ENCODE assay signal across 8 mouse cellular contexts in the genomic region with DNA sequence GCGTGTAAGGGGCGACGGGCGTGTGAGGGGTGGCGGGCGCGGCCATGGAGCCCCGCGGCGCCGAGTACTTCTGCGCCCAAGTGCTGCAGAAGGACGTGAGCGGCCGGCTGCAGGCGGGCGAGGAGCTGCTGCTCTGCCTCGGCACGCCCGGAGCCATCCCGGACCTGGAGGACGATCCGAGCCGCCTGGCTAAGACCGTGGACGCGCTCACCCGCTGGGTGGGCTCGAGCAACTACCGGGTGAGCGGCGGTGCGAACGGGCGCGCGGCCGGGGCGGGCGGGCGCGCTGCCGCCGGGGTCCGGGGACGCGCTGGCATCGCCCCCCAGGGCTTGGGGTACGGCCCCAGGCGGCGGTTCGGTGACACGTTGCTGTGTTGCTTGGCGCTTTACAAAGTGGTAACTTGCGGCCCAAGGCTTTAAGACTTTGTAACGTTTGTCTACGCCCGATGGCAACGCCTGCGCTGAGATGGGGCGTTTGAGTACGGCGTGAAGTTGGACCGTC. TPM values are rescaled to one million over a fixed set of nuclear protein-coding genes. Genes with fewer than 3 reads are reported as not detected.
DNase-seq lines count a peak whose midpoint lies in the region; ATAC-seq and TF ChIP-seq lines count a peak whose summit lies in the region.

No protein-coding gene starts in this region.

- peaks cover 4% of the 10 kb centered on the region; the same call in 1 of the 2 replicates for H3K4me1 ChIP-seq in intestine, embryonic 15.5 days (replicated peaks)
- H3K4me1 ChIP-seq in liver, embryonic 12.5 days: peaks cover 51% of the 10 kb centered on the region

- no peaks in the 10 kb centered on the region for H3K27me3 ChIP-seq in intestine, embryonic 15.5 days (replicated peaks)
- H3K27me3 ChIP-seq in liver, embryonic 12.5 days (replicated peaks): no peaks in the 10 kb centered on the region
- no peaks in the 10 kb centered on the region for H3K27me3 ChIP-seq in myocyte (ENCODE audit: control insufficient read depth, insufficient read depth, insufficient read length)

- DNase-seq in 416B (ENCODE audit: low read depth): peak; percentile 53
- DNase-seq in ZHBTc4 (ENCODE audit: low read depth, low spot score): peak; percentile 82
- peak; percentile 29 to 54 for DNase-seq in cerebellum, postnatal 4 days (ENCODE audit: low spot score in 2 of 2)
- peak; percentile 60 for DNase-seq in gastrocnemius, postnatal 14 days
- DNase-seq in thymus, postnatal 0 days (ENCODE audit: low spot score): peak; percentile 74

- peak overlapping the region; percentile 86 for H3K4me2 ChIP-seq in intestine, embryonic 15.5 days (replicated peaks)
- peak overlapping the region; percentile 84 for H3K4me2 ChIP-seq in liver, embryonic 12.5 days
- H3K4me2 ChIP-seq in myocyte (ENCODE audit: low read depth): peak overlapping the region; percentile 100

- H3K27ac ChIP-seq in intestine, embryonic 15.5 days: peak overlapping the region; percentile 77
- peak overlapping the region; percentile 82 for H3K27ac ChIP-seq in liver, embryonic 12.5 days

- H3K9ac ChIP-seq in intestine, embryonic 15.5 days: peak overlapping the region; percentile 85
- peak overlapping the region; percentile 92 for H3K9ac ChIP-seq in liver, embryonic 12.5 days

- peak; percentile 85 for ATAC-seq in intestine, embryonic 15.5 days
- ATAC-seq in liver, embryonic 12.5 days: peak; percentile 72

- H3K79me2 ChIP-seq in myocyte (ENCODE audit: control insufficient read depth, insufficient read depth): peaks cover 42% of the 10 kb centered on the region

- H3K4me3 ChIP-seq in intestine, embryonic 15.5 days (replicated peaks): peak overlapping the region; percentile 96
- peak overlapping the region; percentile 77 for H3K4me3 ChIP-seq in liver, embryonic 12.5 days
- peak overlapping the region; percentile 71 for H3K4me3 ChIP-seq in myocyte

- H3ac ChIP-seq in myocyte (ENCODE audit: control insufficient read depth, insufficient read length): peak overlapping the region; percentile 100

- intact Hi-C loops in gastrocnemius, postnatal 14 days (cut with DNase I; ENCODE audit: low total_unique reads): loop anchor here (10.0 kb wide), 1 partner anchor 163 kb away; no protein-coding TSS in a partner anchor

- under 1% methylated on average over 59 of the region's 64 CpGs for WGBS in intestine, embryonic 15.5 days
- WGBS in liver, embryonic 12.5 days (ENCODE audit: insufficient replicate concordance): under 1% methylated on average over 59 of the region's 64 CpGs

- no peak for TF ChIP-seq POLR2A in myocyte (IDR thresholded peaks at IDR 0.05; ENCODE audit: insufficient read length, low read depth)

- H3K36me3 ChIP-seq in intestine, embryonic 15.5 days: no peaks in the 10 kb centered on the region
- H3K36me3 ChIP-seq in liver, embryonic 12.5 days: no peaks in the 10 kb centered on the region
- H3K36me3 ChIP-seq in myocyte (ENCODE audit: control insufficient read depth, insufficient read depth): no peaks in the 10 kb centered on the region

- H3K9me3 ChIP-seq in intestine, embryonic 15.5 days: no peaks in the 10 kb centered on the region
- no peaks in the 10 kb centered on the region for H3K9me3 ChIP-seq in liver, embryonic 12.5 days (replicated peaks)

TF ChIP-seq in myocyte, 11 proteins besides CTCF, POLR2A, EP300 and RAD21:
- no peak for TF ChIP-seq TCF12 (IDR thresholded peaks at IDR 0.05; ENCODE audit: insufficient read depth, poor library complexity, severe bottlenecking)
- no peak for TF ChIP-seq CEBPB (IDR thresholded peaks at IDR 0.05; ENCODE audit: insufficient read depth, poor library complexity, severe bottlenecking)
- TF ChIP-seq TCF3 (IDR thresholded peaks at IDR 0.05; ENCODE audit: insufficient read length, low read depth): no peak
- TF ChIP-seq MAX (IDR thresholded peaks at IDR 0.05; ENCODE audit: low read depth): no peak
- TF ChIP-seq REST (IDR thresholded peaks at IDR 0.05; ENCODE audit: insufficient read depth, insufficient read length): no peak
- no peak for TF ChIP-seq MYOD1 (IDR thresholded peaks at IDR 0.05; ENCODE audit: control insufficient read depth in 1 of 3, insufficient read length in 2 of 3, low read depth in 2 of 3)
- TF ChIP-seq SRF (IDR thresholded peaks at IDR 0.05; ENCODE audit: control insufficient read depth, insufficient read length, low read depth): no peak
- TF ChIP-seq E2F4 (IDR thresholded peaks at IDR 0.05; ENCODE audit: insufficient read depth): no peak
- TF ChIP-seq USF1 (IDR thresholded peaks at IDR 0.05; ENCODE audit: low read depth): no peak
- no peak for TF ChIP-seq MYOG (IDR thresholded peaks at IDR 0.05; ENCODE audit: control insufficient read depth in 1 of 3, insufficient read depth in 1 of 3, insufficient read length in 2 of 3, low read depth in 2 of 3)
- TF ChIP-seq POLR2AphosphoS2 (IDR thresholded peaks at IDR 0.05; ENCODE audit: insufficient read length, low read depth): no peak
TF ChIP-seq in myocyte: peak in this region for 0.

RNA-seq across cellular contexts. Expression of a gene that starts 0.4 kb away (rescaled TPM):
- total RNA-seq in gastrocnemius, postnatal 14 days (2021): 10 to 100 TPM; 39.5 to 44.5 TPM
- 21.4 and 22.5 TPM in 2 replicates for polyA plus RNA-seq in intestine, embryonic 15.5 days (2015; fragmentation: Nextera tagmentation; extraction: Ambion mirVana)
- 23.1 and 24.2 TPM in 2 replicates for polyA plus RNA-seq in liver, embryonic 12.5 days (2016; fragmentation: Nextera tagmentation; extraction: Ambion mirVana)
- polyA plus RNA-seq in myocyte (2012; fragmentation: generic; extraction: Trizol): 6.6 TPM
- polyA plus RNA-seq in thymus, postnatal 0 days (2015; fragmentation: Nextera tagmentation; extraction: Ambion mirVana): 16.4 and 21.0 TPM in 2 replicates

RNA-seq across cellular contexts. Expression of a gene that starts 33.6 kb away (rescaled TPM):
- total RNA-seq in gastrocnemius, postnatal 14 days (2021): 10 to 100 TPM; 40.3 to 44.7 TPM
- polyA plus RNA-seq in intestine, embryonic 15.5 days (2015; fragmentation: Nextera tagmentation; extraction: Ambion mirVana): 99.6 and 104 TPM in 2 replicates
- 56.1 and 56.4 TPM in 2 replicates for polyA plus RNA-seq in liver, embryonic 12.5 days (2016; fragmentation: Nextera tagmentation; extraction: Ambion mirVana)
- 56.3 TPM for polyA plus RNA-seq in myocyte (2012; fragmentation: generic; extraction: Trizol)
- 84.8 and 92.5 TPM in 2 replicates for polyA plus RNA-seq in thymus, postnatal 0 days (2015; fragmentation: Nextera tagmentation; extraction: Ambion mirVana)

Comparison
In these comparisons a context has a peak if more than half of its experiments do, and no peak if none do; other contexts are left out.
1. Peak in every context shown above with its lines: DNase-seq, ATAC-seq, H3K4me3 ChIP-seq and H3K27ac ChIP-seq.